In the genomic region with DNA sequence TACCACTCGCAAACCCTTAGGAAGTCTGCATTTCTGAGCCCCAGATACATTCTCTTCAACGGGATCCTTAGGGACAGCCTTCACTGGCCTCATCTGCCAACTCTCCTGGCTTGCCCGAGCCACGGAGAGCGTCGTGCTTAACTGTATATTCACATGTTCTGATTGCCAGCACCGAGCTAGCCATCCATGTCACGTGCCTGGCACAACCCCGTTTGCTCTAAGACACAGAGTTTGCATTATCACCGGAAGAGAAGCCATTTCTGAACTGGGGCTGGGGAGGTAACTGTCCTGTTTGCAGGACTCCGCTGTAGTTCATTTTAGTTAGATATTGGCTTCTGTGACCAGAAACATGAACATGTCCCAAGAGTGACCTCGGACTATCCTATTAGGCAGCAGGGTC, we compare ENCODE assay signal across 15 mouse cellular contexts. TPM values are rescaled to one million over a fixed set of nuclear protein-coding genes. Genes with fewer than 3 reads are reported as not detected.
DNase-seq lines count a peak whose midpoint lies in the region; ATAC-seq and TF ChIP-seq lines count a peak whose summit lies in the region.
"Had no signal": no experiment of that assay in that cellular context is flagged by ENCODE, and none has a peak within 500 bp of the region (broad histone marks: within the 10 kb centered on the region; RNA-seq: fewer than 3 reads in every experiment).

No protein-coding gene starts in this region.

- H3K9me3 ChIP-seq in heart, embryonic 14.5 days (ENCODE audit: control insufficient read depth, low read length) = no peaks in the 10 kb centered on the region
- H3K9me3 ChIP-seq in liver, embryonic 11.5 days (ENCODE audit: control insufficient read depth, low read length) = no peaks in the 10 kb centered on the region
- H3K9me3 ChIP-seq in kidney, embryonic 16.5 days (ENCODE audit: low read length) = no peaks in the 10 kb centered on the region
- H3K9me3 ChIP-seq: neural tube, embryonic 12.5 days had no signal

- H3K4me2 ChIP-seq in heart, embryonic 14.5 days (ENCODE audit: low read length) = no peak overlapping the region
- peak overlapping the region; percentile 45 for H3K4me2 ChIP-seq in liver, embryonic 11.5 days
- no peak overlapping the region for H3K4me2 ChIP-seq in kidney, embryonic 16.5 days (replicated peaks; ENCODE audit: low read depth, low read length)
- H3K4me2 ChIP-seq: neural tube, embryonic 12.5 days had no signal

- H3K4me3 ChIP-seq in heart, embryonic 14.5 days (ENCODE audit: control insufficient read depth in 1 of 2, insufficient read depth in 1 of 2, low read depth in 1 of 2, low read length in 2 of 2) = no peak overlapping the region
- no peak overlapping the region for H3K4me3 ChIP-seq in spleen, adult 2 months (ENCODE audit: extremely low read depth, insufficient read depth, insufficient read length)
- H3K4me3 ChIP-seq in liver, embryonic 11.5 days (ENCODE audit: low read depth, low read length) = no peak overlapping the region
- no peak overlapping the region for H3K4me3 ChIP-seq in kidney, embryonic 16.5 days (ENCODE audit: low read length)
- H3K4me3 ChIP-seq: neural tube, embryonic 12.5 days had no signal

- H3K36me3 ChIP-seq in heart, embryonic 14.5 days (ENCODE audit: control insufficient read depth, insufficient read depth, low read length) = no peaks in the 10 kb centered on the region
- no peaks in the 10 kb centered on the region for H3K36me3 ChIP-seq in spleen, adult 2 months (ENCODE audit: control insufficient read depth, insufficient read depth, low read length)
- H3K36me3 ChIP-seq in liver, embryonic 11.5 days (ENCODE audit: control insufficient read depth, insufficient read depth, low read length) = no peaks in the 10 kb centered on the region
- no peaks in the 10 kb centered on the region for H3K36me3 ChIP-seq in kidney, embryonic 16.5 days (ENCODE audit: insufficient read depth, low read length)
- H3K36me3 ChIP-seq: neural tube, embryonic 12.5 days had no signal

- H3K27me3 ChIP-seq in heart, embryonic 14.5 days (ENCODE audit: control insufficient read depth, insufficient read depth, low read length) = no peaks in the 10 kb centered on the region
- H3K27me3 ChIP-seq in spleen, adult 2 months (ENCODE audit: control insufficient read depth, insufficient read depth, low read length) = no peaks in the 10 kb centered on the region
- H3K27me3 ChIP-seq in liver, embryonic 11.5 days (replicated peaks; ENCODE audit: control insufficient read depth, insufficient read depth, low read length) = no peaks in the 10 kb centered on the region
- no peaks in the 10 kb centered on the region for H3K27me3 ChIP-seq in kidney, embryonic 16.5 days (ENCODE audit: insufficient read depth, low read length)
- H3K27me3 ChIP-seq: neural tube, embryonic 12.5 days had no signal

- no peak overlapping the region for H3K9ac ChIP-seq in heart, embryonic 14.5 days (ENCODE audit: low read length)
- peak overlapping the region; percentile 12; the same call in 1 of the 2 replicates for H3K9ac ChIP-seq in liver, embryonic 11.5 days (ENCODE audit: low read depth, low read length)
- H3K9ac ChIP-seq in kidney, embryonic 16.5 days (replicated peaks; ENCODE audit: low read length) = no peak overlapping the region
- H3K9ac ChIP-seq: forebrain, postnatal 0 days; neural tube, embryonic 12.5 days had no signal

- intact Hi-C loops in heart, postnatal 14 days (cut with DNase I) = no loop called here

- no peak for TF ChIP-seq POLR2A in spleen, adult 2 months (IDR thresholded peaks at IDR 0.05; ENCODE audit: low read depth, low read length)

- peaks cover 2 to 8% of the 10 kb centered on the region in 2 experiments; a peak in 3 of 4 replicates for H3K4me1 ChIP-seq in heart, embryonic 14.5 days (ENCODE audit: control insufficient read depth in 2 of 2, insufficient read depth in 2 of 2, low read length in 2 of 2)
- H3K4me1 ChIP-seq in spleen, adult 2 months (ENCODE audit: control insufficient read depth, insufficient read depth, insufficient read length) = peaks cover 24% of the 10 kb centered on the region
- peaks cover 57% of the 10 kb centered on the region for H3K4me1 ChIP-seq in liver, embryonic 11.5 days (replicated peaks; ENCODE audit: control insufficient read depth, insufficient read depth, low read length)
- H3K4me1 ChIP-seq in kidney, embryonic 16.5 days (ENCODE audit: insufficient read depth, low read length) = peaks cover 9% of the 10 kb centered on the region; the same call in 1 of the 2 replicates

- TF ChIP-seq CTCF in spleen, adult 2 months (IDR thresholded peaks at IDR 0.05; ENCODE audit: extremely low read depth, insufficient read depth, insufficient read length, insufficient replicate concordance) = no peak

- peak overlapping the region; percentile 55 for H3K27ac ChIP-seq in heart, embryonic 14.5 days (replicated peaks in 1 of 2; ENCODE audit: control insufficient read depth in 1 of 2, insufficient read depth in 1 of 2, low read depth in 2 of 2, low read length in 2 of 2)
- H3K27ac ChIP-seq in spleen, adult 2 months (ENCODE audit: insufficient read depth, low read length) = peak overlapping the region; percentile 24; the same call in 1 of the 2 replicates
- H3K27ac ChIP-seq in liver, embryonic 11.5 days (ENCODE audit: low read depth, low read length) = peak overlapping the region; percentile 80
- no peak overlapping the region for H3K27ac ChIP-seq in kidney, embryonic 16.5 days (ENCODE audit: low read length)
- H3K27ac ChIP-seq: neural tube, embryonic 12.5 days had no signal

- no peak for ATAC-seq in heart, embryonic 14.5 days (ENCODE audit: insufficient number of reproducible peaks, insufficient read depth, low FRiP score, low read depth)
- ATAC-seq in liver, embryonic 11.5 days (replicated peaks; ENCODE audit: low FRiP score) = no peak
- peak; percentile 3; the same call in 1 of the 2 replicates for ATAC-seq in megakaryocyte, adult 5-6 weeks (ENCODE audit: poor library complexity, severe bottlenecking)
- ATAC-seq in erythroid progenitor cell, adult 5-6 weeks (replicated peaks; ENCODE audit: low FRiP score, poor library complexity, severe bottlenecking) = no peak
- no peak for ATAC-seq in kidney, embryonic 16.5 days (ENCODE audit: low FRiP score, low TSS enrichment)
- ATAC-seq: forebrain, postnatal 0 days; hindbrain, embryonic 16.5 days had no signal

- WGBS in heart, embryonic 14.5 days = 73% methylated on average over 12 of the region's 12 CpGs
- WGBS in spleen, adult 2 months = 83% methylated on average over 12 of the region's 12 CpGs
- WGBS in liver, embryonic 11.5 days = 67% methylated on average over 12 of the region's 12 CpGs
- WGBS in kidney, embryonic 16.5 days = 88% methylated on average over 12 of the region's 12 CpGs

- no peak for DNase-seq in heart, postnatal 14 days
- no peak for DNase-seq in spleen, adult 2 months (ENCODE audit: low read depth in 1 of 2, low spot score in 2 of 2)
- no peak for DNase-seq in spleen, adult 12 weeks (ENCODE audit: low spot score)
- DNase-seq in liver, embryonic 11.5 days (ENCODE audit: low spot score) = no peak
- DNase-seq: cerebellum, adult 11-12 months; forebrain, postnatal 0 days; kidney, adult 11 months; kidney, postnatal 10 days; right cerebral cortex, postnatal 25 days had no signal

RNA-seq across cellular contexts. Expression of a gene that starts 21.8 kb away (rescaled TPM):
- polyA plus RNA-seq in heart, embryonic 14.5 days (2014; fragmentation: Nextera tagmentation; extraction: Ambion mirVana) = 6.0 and 6.9 TPM in 2 replicates
- 1 to 10 TPM; 4.4 to 5.3 TPM for total RNA-seq in heart, postnatal 14 days (2021)
- 15.8 and 18.6 TPM in 2 replicates for polyA plus RNA-seq in spleen, adult 2 months (2012; rRNA removed)
- polyA plus RNA-seq in liver, embryonic 11.5 days (2014; fragmentation: Nextera tagmentation; extraction: Ambion mirVana) = 5.3 and 6.0 TPM in 2 replicates
- total RNA-seq in megakaryocyte, adult 5-6 weeks (2015) = 38.6 and 47.9 TPM in 2 replicates
- 29.9 and 33.5 TPM in 2 replicates for total RNA-seq in megakaryocyte, adult 5-6 weeks (2017)
- total RNA-seq in erythroid progenitor cell, adult 5-6 weeks (2015; ENCODE audit: low replicate concordance) = 18.4 and 29.9 TPM in 2 replicates
- 8.7 and 9.5 TPM in 2 replicates for total RNA-seq in erythroid progenitor cell, adult 5-6 weeks (2017; ENCODE audit: low replicate concordance)
- polyA plus RNA-seq in kidney, embryonic 16.5 days (2015; fragmentation: Nextera tagmentation; extraction: Ambion mirVana) = 0.95 and 1.1 TPM in 2 replicates
